Mouse (Mus musculus) heart, postnatal 4 days (tissue): ENCODE measurements around the gene Kcne1. TPM values are rescaled to one million over a fixed set of nuclear protein-coding genes. Genes with fewer than 3 reads are reported as not detected.
A peak's percentile ranks its signal among the peaks of the same experiment; 100 is the strongest.

Experiments used
- DNase-seq: peaks from one replicate; pipeline ENCODE4 v3.0.0; 2021
- total RNA-seq, 2 experiments: library from RNA; stranded (reverse); gene quantifications; 2 replicates each; pipeline ENCODE4 v1.2.3; 2021

The Kcne1 gene
- total RNA-seq, 2 experiments from 2014 or later = 317 to 359 TPM

- DNase-seq = no peak
Measured at GRCm38 (mm10) chr16:92305519-92305918, 53.7 kb downstream of the Kcne1 start.

DNA sequence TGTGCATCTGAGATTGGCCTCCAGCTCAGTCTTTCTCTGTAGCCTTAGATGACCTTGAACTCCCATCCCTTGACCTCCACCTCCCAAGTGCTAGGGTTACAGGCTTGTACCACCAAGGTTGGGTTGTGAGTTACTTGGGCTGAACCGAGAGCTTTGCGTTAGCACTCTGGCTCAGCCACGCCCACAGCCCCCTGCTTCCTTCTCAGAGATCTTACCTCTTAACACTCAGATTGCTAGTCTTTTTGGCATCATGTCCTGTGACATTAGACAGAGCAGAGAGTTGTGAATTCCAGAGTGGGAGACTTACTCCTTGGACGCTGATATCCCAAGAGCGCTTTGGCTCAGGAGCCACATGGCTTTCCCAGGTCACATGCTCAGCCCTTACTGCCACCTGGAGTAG, 56.8 kb downstream of the Kcne1 start:
- no peak for DNase-seq

- DNase-seq = peak; percentile 53
Measured at GRCm38 (mm10) chr16:92301989-92302388, 57.3 kb downstream of the Kcne1 start.

GRCm38 (mm10) chr16:92301412-92301806, 57.9 kb downstream of the Kcne1 start:
- DNase-seq = peak; percentile 37

DNA sequence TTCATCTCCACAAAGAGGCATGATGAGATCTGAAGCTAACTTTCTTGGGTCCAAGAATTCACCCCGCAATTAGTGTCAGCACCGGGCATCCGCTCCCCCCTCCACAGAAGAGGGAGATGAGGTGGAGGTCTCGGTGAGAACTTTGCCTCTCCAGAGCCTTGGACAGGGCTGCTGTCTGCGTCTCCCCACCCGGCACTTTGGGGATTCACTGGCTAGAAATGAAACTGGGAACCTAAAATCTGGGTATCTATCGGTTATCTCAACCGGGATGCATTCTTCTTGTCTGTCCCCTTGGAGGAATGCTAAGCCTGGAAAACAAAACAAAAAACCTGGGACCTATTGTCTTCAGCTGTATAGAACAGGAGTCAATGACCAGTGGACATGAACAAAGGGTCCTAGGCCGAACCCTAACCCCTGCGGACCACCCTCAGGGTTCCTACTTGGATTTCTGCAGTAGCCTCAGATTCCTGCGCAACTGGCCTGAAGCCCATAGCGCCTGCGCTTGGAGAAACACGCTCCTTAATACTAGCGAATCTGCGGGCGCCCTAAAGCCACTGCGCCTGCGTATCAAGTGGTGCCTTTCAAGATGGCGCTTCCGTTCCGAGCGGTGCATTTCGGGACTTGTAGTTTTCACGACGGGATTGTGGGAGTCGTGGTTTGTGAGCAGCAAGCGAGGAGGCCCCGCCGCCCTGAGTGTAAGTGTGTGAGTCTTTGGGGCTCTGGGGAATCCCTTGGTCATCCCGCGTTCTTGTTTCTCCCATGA, 58.4 kb downstream of the Kcne1 start, which contains the start of gene Smim11:
TSS of gene Smim11 (plus strand) at position 638 of the 763 bp plus-strand sequence.
- peak; percentile 95 for DNase-seq

Other genes starting within 250 kb of the Kcne1 start
- gene Kcne2, start 67.1 kb downstream of the Kcne1 start, total RNA-seq = under 1 TPM; 0.25 to 0.43 TPM
- 10 to 100 TPM; 43.6 to 44.9 TPM for gene Smim11, start 58.2 kb downstream of the Kcne1 start, total RNA-seq
- 1 to 10 TPM in 1 of 2 experiments, under 1 TPM in 1; 0.68 to 1.0 TPM for gene Fam243, start 38.0 kb downstream of the Kcne1 start, total RNA-seq
- 100 to 1,000 TPM; 117 to 127 TPM for gene Rcan1, start 111.4 kb upstream of the Kcne1 start, total RNA-seq
- 1 to 10 TPM; 1.0 to 1.8 TPM for gene Clic6, start 126.3 kb upstream of the Kcne1 start, total RNA-seq